In the genomic region with DNA sequence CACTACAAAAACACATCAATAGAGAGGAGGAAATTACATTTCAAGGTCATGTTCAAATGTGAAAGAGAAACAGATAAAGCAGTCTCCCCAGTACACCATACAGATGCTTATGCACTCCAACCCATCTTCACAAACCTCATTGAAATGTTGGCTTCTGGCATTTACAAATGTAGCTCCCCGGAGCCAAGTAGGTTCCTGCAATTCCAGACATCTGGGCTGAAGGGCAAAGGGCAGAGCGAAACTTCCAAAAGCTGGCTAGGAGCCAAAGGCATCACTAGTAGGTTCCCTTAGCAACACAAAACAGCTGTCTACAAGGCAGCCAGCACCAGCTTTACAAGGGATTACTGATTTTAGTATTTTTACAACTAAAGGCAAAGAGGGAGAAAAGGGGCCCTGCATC, we compare ENCODE assay signal across 9 mouse cellular contexts.
DNase-seq lines count a peak whose midpoint lies in the region; ATAC-seq and TF ChIP-seq lines count a peak whose summit lies in the region.
"Had no signal": no experiment of that assay in that cellular context is flagged by ENCODE, and none has a peak within 500 bp of the region (broad histone marks: within the 10 kb centered on the region; RNA-seq: fewer than 3 reads in every experiment).

No protein-coding gene starts in this region.

- H3K36me3 ChIP-seq in hindbrain, embryonic 10.5 days, result peaks cover 4% of the 10 kb centered on the region; the same call in 1 of the 2 replicates
- H3K36me3 ChIP-seq in hindbrain, embryonic 16.5 days (ENCODE audit: control insufficient read depth, insufficient read depth, low read length), result no peaks in the 10 kb centered on the region
- H3K36me3 ChIP-seq in embryonic facial prominence, embryonic 12.5 days, result no peaks in the 10 kb centered on the region
- no peaks in the 10 kb centered on the region for H3K36me3 ChIP-seq in liver, embryonic 16.5 days (ENCODE audit: control insufficient read depth, insufficient read depth)
- H3K36me3 ChIP-seq in stomach, postnatal 0 days (ENCODE audit: control insufficient read depth, insufficient read depth, low read length), result no peaks in the 10 kb centered on the region
- H3K36me3 ChIP-seq: embryonic facial prominence, embryonic 13.5 days had no signal

- H3K4me3 ChIP-seq in hindbrain, embryonic 10.5 days, result no peak overlapping the region
- no peak overlapping the region for H3K4me3 ChIP-seq in hindbrain, embryonic 16.5 days (ENCODE audit: low read length)
- no peak overlapping the region for H3K4me3 ChIP-seq in embryonic facial prominence, embryonic 12.5 days
- peak overlapping the region; percentile 23 for H3K4me3 ChIP-seq in liver, embryonic 16.5 days (ENCODE audit: low read depth, low read length)
- no peak overlapping the region for H3K4me3 ChIP-seq in stomach, postnatal 0 days (ENCODE audit: low read depth, low read length)
- H3K4me3 ChIP-seq: embryonic facial prominence, embryonic 13.5 days had no signal

- WGBS in hindbrain, embryonic 10.5 days, result 50% methylated on average over 2 of the region's 2 CpGs
- WGBS in hindbrain, embryonic 16.5 days, result 19% methylated on average over 2 of the region's 2 CpGs
- WGBS in embryonic facial prominence, embryonic 12.5 days, result 9% methylated on average over 2 of the region's 2 CpGs
- 51% methylated on average over 2 of the region's 2 CpGs for WGBS in liver, embryonic 16.5 days (ENCODE audit: insufficient replicate concordance)
- 17% methylated on average over 2 of the region's 2 CpGs for WGBS in stomach, postnatal 0 days

- TF ChIP-seq CTCF in stomach, postnatal 0 days (IDR thresholded peaks at IDR 0.05; ENCODE audit: low read depth), result no peak

- peak; percentile 63 for DNase-seq in hindbrain, embryonic 10.5 days (ENCODE audit: low spot score)
- DNase-seq in heart, postnatal 4 days, result peak; percentile 71
- DNase-seq in stomach, postnatal 0 days (ENCODE audit: low spot score), result peak; percentile 45
- DNase-seq in cerebellum, postnatal 14 days, result no peak
- no peak for DNase-seq in thymus, postnatal 10 days (ENCODE audit: low spot score in 2 of 2)

- H3K4me1 ChIP-seq in hindbrain, embryonic 10.5 days (replicated peaks), result peaks cover 44% of the 10 kb centered on the region
- H3K4me1 ChIP-seq in hindbrain, embryonic 16.5 days (ENCODE audit: control insufficient read depth, insufficient read depth, low read depth, low read length), result peaks cover 16% of the 10 kb centered on the region
- peaks cover 34% of the 10 kb centered on the region for H3K4me1 ChIP-seq in embryonic facial prominence, embryonic 12.5 days
- H3K4me1 ChIP-seq in liver, embryonic 16.5 days (ENCODE audit: control insufficient read depth, low read depth, low read length), result no peaks in the 10 kb centered on the region; the same call in 1 of the 2 replicates
- H3K4me1 ChIP-seq in stomach, postnatal 0 days (replicated peaks; ENCODE audit: control insufficient read depth, insufficient read depth), result peaks cover 5% of the 10 kb centered on the region; the same call in 1 of the 2 replicates

- H3K9me3 ChIP-seq in hindbrain, embryonic 10.5 days, result no peaks in the 10 kb centered on the region
- H3K9me3 ChIP-seq in hindbrain, embryonic 16.5 days (ENCODE audit: control insufficient read depth, low read length), result no peaks in the 10 kb centered on the region
- no peaks in the 10 kb centered on the region for H3K9me3 ChIP-seq in embryonic facial prominence, embryonic 12.5 days
- H3K9me3 ChIP-seq in liver, embryonic 16.5 days (replicated peaks; ENCODE audit: control insufficient read depth, low read length), result no peaks in the 10 kb centered on the region
- H3K9me3 ChIP-seq in stomach, postnatal 0 days (ENCODE audit: control insufficient read depth, low read length), result no peaks in the 10 kb centered on the region
- H3K9me3 ChIP-seq: embryonic facial prominence, embryonic 13.5 days had no signal

- H3K27ac ChIP-seq in hindbrain, embryonic 10.5 days, result no peak overlapping the region
- H3K27ac ChIP-seq in hindbrain, embryonic 16.5 days (ENCODE audit: low read depth, low read length), result no peak overlapping the region
- 0 out of 2 replicates have a peak overlapping the region, but pooled peaks have one; percentile 54 for H3K27ac ChIP-seq in embryonic facial prominence, embryonic 12.5 days
- no peak overlapping the region for H3K27ac ChIP-seq in liver, embryonic 16.5 days (ENCODE audit: low read length)
- H3K27ac ChIP-seq in stomach, postnatal 0 days (replicated peaks), result peak overlapping the region; percentile 49; the same call in 1 of the 2 replicates

- no peak for ATAC-seq in hindbrain, embryonic 16.5 days
- ATAC-seq in embryonic facial prominence, embryonic 12.5 days (ENCODE audit: insufficient number of reproducible peaks, insufficient read depth, low FRiP score, low TSS enrichment), result no peak
- peak; percentile 36; the same call in 1 of the 2 replicates for ATAC-seq in liver, embryonic 16.5 days (ENCODE audit: low read depth)
- ATAC-seq in stomach, postnatal 0 days (ENCODE audit: low FRiP score, low TSS enrichment), result no peak

- no peak overlapping the region for H3K9ac ChIP-seq in hindbrain, embryonic 16.5 days (ENCODE audit: low read depth, low read length)
- no peak overlapping the region for H3K9ac ChIP-seq in embryonic facial prominence, embryonic 12.5 days
- H3K9ac ChIP-seq in liver, embryonic 16.5 days (ENCODE audit: low read depth, low read length), result no peak overlapping the region
- H3K9ac ChIP-seq in stomach, postnatal 0 days (ENCODE audit: low read length), result no peak overlapping the region

- H3K27me3 ChIP-seq in hindbrain, embryonic 10.5 days (ENCODE audit: insufficient read depth, poor library complexity, severe bottlenecking), result no peaks in the 10 kb centered on the region
- H3K27me3 ChIP-seq in hindbrain, embryonic 16.5 days (replicated peaks; ENCODE audit: control insufficient read depth, insufficient read depth, low read length), result no peaks in the 10 kb centered on the region
- H3K27me3 ChIP-seq in embryonic facial prominence, embryonic 12.5 days, result no peaks in the 10 kb centered on the region
- H3K27me3 ChIP-seq in liver, embryonic 16.5 days (ENCODE audit: control insufficient read depth, insufficient read depth, low read depth, low read length), result no peaks in the 10 kb centered on the region
- H3K27me3 ChIP-seq in stomach, postnatal 0 days (ENCODE audit: control insufficient read depth, insufficient read depth, low read length), result no peaks in the 10 kb centered on the region
- H3K27me3 ChIP-seq: embryonic facial prominence, embryonic 13.5 days had no signal

- H3K4me2 ChIP-seq in hindbrain, embryonic 16.5 days (ENCODE audit: low read length), result no peak overlapping the region
- no peak overlapping the region for H3K4me2 ChIP-seq in embryonic facial prominence, embryonic 12.5 days (replicated peaks)
- H3K4me2 ChIP-seq in liver, embryonic 16.5 days (ENCODE audit: low read depth, low read length), result peak overlapping the region; percentile 25; the same call in 1 of the 2 replicates
- no peak overlapping the region for H3K4me2 ChIP-seq in stomach, postnatal 0 days (replicated peaks; ENCODE audit: low read depth)
- H3K4me2 ChIP-seq: embryonic facial prominence, embryonic 13.5 days had no signal

- no peak for TF ChIP-seq EP300 in stomach, postnatal 0 days (optimal IDR thresholded peaks at IDR 0.05)

Comparison
In these comparisons a context has a peak if more than half of its experiments do, and no peak if none do; other contexts are left out.
1. DNase-seq: peak in hindbrain, embryonic 10.5 days (single experiment), heart, postnatal 4 days (single experiment) and stomach, postnatal 0 days (single experiment); none in cerebellum, postnatal 14 days (0 of 2) and thymus, postnatal 10 days (0 of 2).
2. H3K27ac ChIP-seq: peak in embryonic facial prominence, embryonic 12.5 days (single experiment) and stomach, postnatal 0 days (single experiment); none in hindbrain, embryonic 10.5 days (single experiment), hindbrain, embryonic 16.5 days (single experiment) and liver, embryonic 16.5 days (single experiment).